Mouse (Mus musculus) heart, embryonic 13.5 days (tissue): ENCODE measurements around the gene Stip1. TPM values are rescaled to one million over a fixed set of nuclear protein-coding genes. Genes with fewer than 3 reads are reported as not detected.

ENCODE experiments used
- ATAC-seq: fragments of 200-750 bp; cut with Nextera tagmentation; 2 replicates; pipeline ENCODE4 v1.8.0; 2017; ENCODE audit warnings: moderate TSS enrichment; ENCODE audit not compliant: insufficient number of reproducible peaks, low FRiP score, low TSS enrichment; ENCODE audit errors: extremely low read depth
- H3K27ac ChIP-seq: fragments of 300-500 bp; sonication (generic); replicated peaks from 2 replicates; pipeline ENCODE4 v1.5.1; 2015; ENCODE audit warnings: moderate library complexity, mild to moderate bottlenecking, inconsistent platforms
- H3K27me3 ChIP-seq: fragments of 300-500 bp; sonication (generic); replicated peaks from 2 replicates; pipeline ENCODE4 v1.6.1; 2015; ENCODE audit warnings: mild to moderate bottlenecking, inconsistent platforms
- H3K36me3 ChIP-seq: fragments of 300-500 bp; sonication (generic); 2 replicates; pipeline ENCODE4 v1.6.1; 2015; ENCODE audit warnings: mild to moderate bottlenecking, inconsistent platforms
- H3K4me1 ChIP-seq: fragments of 300-500 bp; sonication (generic); 2 replicates; pipeline ENCODE4 v1.6.1; 2015; ENCODE audit warnings: inconsistent platforms
- H3K4me2 ChIP-seq: fragments of 300-500 bp; sonication (generic); 2 replicates; pipeline ENCODE4 v1.6.1; 2015; ENCODE audit warnings: inconsistent platforms, mild to moderate bottlenecking, moderate library complexity
- H3K4me3 ChIP-seq: fragments of 300-500 bp; sonication (generic); 2 replicates; pipeline ENCODE4 v1.5.1; 2015; ENCODE audit warnings: moderate library complexity, mild to moderate bottlenecking, inconsistent platforms
- H3K9ac ChIP-seq: fragments of 300-500 bp; sonication (generic); 2 replicates; pipeline ENCODE4 v1.6.1; 2015; ENCODE audit warnings: inconsistent platforms, mild to moderate bottlenecking, moderate library complexity
- H3K9me3 ChIP-seq: fragments of 300-500 bp; sonication (generic); 2 replicates; pipeline ENCODE4 v1.6.1; 2016; ENCODE audit warnings: inconsistent platforms
- WGBS: fragments of 180-500 bp; shearing (Covaris S2); methylation state at CpG from one replicate; pipeline ENCODE4 v1.1.7; 2015; ENCODE audit warnings: mixed read lengths; 5-methylcytosine and 5-hydroxymethylcytosine counted together
- polyA plus RNA-seq: library from polyadenylated mRNA; unstranded; fragments of >200 nt; fragmentation: Nextera tagmentation; extraction: Ambion mirVana; gene quantifications from 2 replicates; pipeline ENCODE4 v1.2.1, GENCODE M21; 2015

The Stip1 gene
- polyA plus RNA-seq, 1 experiment from 2014 or later: 207 TPM

DNA sequence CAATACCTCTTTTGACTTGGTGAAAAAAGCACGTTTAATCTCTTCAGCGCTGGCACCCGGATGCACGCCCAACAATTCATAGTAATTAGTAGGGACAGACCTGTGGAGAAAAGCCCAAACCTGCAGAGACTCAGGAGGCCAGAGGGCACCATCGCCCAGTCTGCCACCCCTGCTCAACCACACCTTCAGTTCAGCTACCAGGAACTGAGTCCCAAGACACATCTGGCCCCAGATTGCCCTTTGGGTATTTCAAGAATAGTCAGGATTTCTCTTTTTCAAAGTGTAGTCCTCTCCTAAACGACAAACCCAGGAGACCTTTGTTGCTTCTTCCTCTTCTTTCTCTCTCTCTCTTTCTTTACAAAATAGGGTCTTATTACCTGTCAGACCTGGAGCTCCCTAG, 49.1 kb downstream of the Stip1 start:
- Histone ChIP-seq H3K9me3 (no peaks in the 10 kb centered on the region), H3K4me1 (peaks cover 50% of the 10 kb centered on the region), H3K4me3 (no peak overlapping the region), H3K36me3 (peaks cover 10% of the 10 kb centered on the region), H3K27ac (no peak overlapping the region), H3K9ac (no peak overlapping the region), H3K27me3 (no peaks in the 10 kb centered on the region), H3K4me2 (no peak overlapping the region)
- ATAC-seq: no peak
- 94% methylated on average over 6 of the region's 6 CpGs for WGBS

DNA sequence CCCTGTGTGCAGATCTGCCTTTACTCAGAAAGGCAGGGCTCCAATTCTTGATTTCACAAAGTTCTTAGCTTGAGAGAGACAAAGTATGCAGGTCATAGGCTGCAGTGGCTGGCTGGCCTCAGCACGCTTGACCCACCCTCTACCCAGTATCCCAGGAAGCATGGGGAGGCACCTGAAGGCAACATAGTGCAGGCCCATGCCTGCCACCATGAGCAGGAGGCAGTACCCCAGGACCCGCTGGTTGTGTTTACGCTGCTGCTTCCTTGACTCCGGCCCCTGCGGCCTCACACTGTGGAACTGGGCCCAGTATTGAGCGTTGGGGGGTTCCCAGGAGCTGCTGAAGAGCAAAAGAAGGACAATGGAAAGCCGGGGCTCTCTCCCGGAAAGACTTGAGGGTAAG, 50.5 kb downstream of the Stip1 start:
- Histone ChIP-seq H3K36me3 (peaks cover 23% of the 10 kb centered on the region), H3K27me3 (no peaks in the 10 kb centered on the region), H3K4me1 (peaks cover 46% of the 10 kb centered on the region), H3K4me3 (no peak overlapping the region), H3K27ac (no peak overlapping the region), H3K9me3 (no peaks in the 10 kb centered on the region), H3K9ac (no peak overlapping the region), H3K4me2 (no peak overlapping the region)
- no peak for ATAC-seq
- 86% methylated on average over 8 of the region's 8 CpGs for WGBS

DNA sequence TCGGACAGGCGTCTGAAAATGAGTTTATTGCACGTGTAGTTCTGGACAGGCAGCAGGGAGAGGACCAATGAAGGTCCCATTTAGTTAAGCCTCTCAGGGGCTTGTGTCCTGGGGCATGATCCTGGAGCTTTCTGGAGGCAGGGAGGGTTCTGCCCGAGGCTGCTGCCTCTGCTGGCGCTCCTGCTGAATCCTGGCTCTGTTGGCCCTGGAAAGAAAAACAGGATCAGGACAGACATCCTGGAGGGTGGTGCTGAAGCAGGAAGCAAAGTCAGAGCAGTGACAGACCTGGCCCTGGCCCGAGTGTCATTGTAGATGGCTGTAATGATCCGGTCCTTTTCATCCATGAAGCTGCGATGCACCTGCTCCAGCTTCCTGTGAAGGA, 51.9 kb downstream of the Stip1 start:
- Histone ChIP-seq H3K4me3 (peak overlapping the region; percentile 88), H3K4me1 (peaks cover 37% of the 10 kb centered on the region), H3K36me3 (peaks cover 36% of the 10 kb centered on the region), H3K27ac (peak overlapping the region; percentile 98), H3K27me3 (no peaks in the 10 kb centered on the region), H3K9ac (peak overlapping the region; percentile 100), H3K4me2 (peak overlapping the region; percentile 75), H3K9me3 (no peaks in the 10 kb centered on the region)
- WGBS: 3% methylated on average over 8 of the region's 8 CpGs
- no peak for ATAC-seq

DNA sequence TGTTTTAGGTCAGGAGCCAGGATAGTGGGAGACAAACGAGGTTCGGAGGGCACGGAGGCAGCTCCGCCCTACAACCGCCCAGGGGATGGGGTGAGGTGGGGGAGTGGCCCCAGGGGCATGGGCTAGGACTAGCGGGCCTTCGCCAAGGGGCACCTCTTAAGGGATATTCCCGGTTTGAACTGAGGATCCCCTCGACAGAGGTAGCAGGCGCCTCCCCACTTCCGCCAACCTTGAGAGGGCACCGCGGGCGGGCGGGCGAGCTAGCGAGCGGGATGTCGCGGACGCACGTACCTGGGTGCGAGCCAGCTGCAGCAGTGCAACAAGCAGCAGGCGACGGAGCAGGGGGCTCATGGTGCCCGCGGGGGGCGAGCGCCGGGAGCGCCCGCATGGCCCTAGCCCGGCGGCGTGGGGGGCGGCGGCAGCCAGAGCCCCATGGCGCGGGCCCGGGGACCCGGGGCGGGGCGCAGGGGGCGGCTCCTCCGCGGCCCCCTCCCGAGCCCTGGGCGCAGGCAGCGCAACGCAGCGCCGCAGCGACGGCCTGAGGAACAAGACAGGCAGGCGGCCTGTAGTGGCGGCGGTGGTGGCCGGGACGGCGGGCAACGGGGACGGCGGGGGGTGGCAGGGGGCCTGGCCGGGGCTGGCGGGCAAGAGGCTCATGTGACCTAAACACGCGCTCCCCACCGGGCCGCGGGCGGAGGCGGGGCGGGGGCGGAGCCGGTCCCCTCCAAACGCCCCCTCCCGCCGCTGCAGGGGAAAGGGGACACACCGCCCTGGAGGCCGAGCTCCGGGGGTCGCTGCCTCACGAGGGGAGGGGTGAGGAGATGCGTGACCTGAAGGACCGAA, 52.5 kb downstream of the Stip1 start, which contains the start of gene Vegfb:
Vegfb (minus strand) TSS at position 591 of the 843 bp plus-strand sequence.
- ATAC-seq: peak; percentile 44
- WGBS: under 1% methylated on average over 52 of the region's 85 CpGs

DNA sequence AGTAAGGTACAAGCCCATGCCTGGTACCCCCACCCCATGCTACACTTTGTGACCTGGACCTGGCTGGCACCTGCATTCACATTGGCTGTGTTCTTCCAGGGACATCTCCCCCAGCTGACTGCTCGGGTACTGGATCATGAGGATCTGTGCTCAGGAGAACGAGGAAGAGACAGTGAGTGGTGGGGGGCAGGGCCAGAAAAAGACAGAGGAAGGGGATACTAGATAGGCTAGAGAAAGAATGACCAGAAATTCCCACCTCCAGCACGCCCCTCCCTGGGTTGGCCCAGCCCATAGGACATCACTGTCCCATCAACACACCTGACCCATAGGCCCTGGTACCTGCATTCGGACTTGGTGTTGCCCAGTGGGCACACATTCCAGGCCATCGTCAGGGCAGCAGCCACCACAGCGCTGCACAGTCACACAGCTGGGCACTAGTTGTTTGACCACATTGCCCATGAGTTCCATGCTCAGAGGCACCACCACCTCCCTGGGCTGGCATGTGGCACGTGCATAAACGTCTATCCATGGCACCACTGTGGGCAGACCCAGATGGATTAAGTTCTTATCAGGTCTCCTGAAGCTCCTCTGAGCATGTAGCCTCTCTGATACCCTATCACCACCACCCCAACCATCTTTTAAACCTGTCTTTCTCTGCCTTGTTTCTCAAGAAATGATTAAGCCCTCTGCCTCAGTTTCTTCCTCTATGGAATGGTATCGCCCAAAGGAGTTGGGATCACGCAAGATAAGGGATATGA, 53.6 kb downstream of the Stip1 start:
- WGBS: 65% methylated on average over 10 of the region's 10 CpGs
- H3K9me3 ChIP-seq: no peaks in the 10 kb centered on the region
- H3K4me2 ChIP-seq: peak overlapping the region; percentile 75
- peaks cover 36% of the 10 kb centered on the region for H3K4me1 ChIP-seq
- peaks cover 54% of the 10 kb centered on the region for H3K36me3 ChIP-seq
- H3K27me3 ChIP-seq: no peaks in the 10 kb centered on the region
- ATAC-seq: no peak
- peak overlapping the region; percentile 88 for H3K4me3 ChIP-seq
- peak overlapping the region; percentile 98 for H3K27ac ChIP-seq
- H3K9ac ChIP-seq: peak overlapping the region; percentile 100

More for the DNA sequence above, 52.5 kb downstream of the Stip1 start, which contains the start of gene Vegfb:
- H3K36me3 ChIP-seq: peaks cover 43% of the 10 kb centered on the region
- H3K9me3 ChIP-seq: no peaks in the 10 kb centered on the region
- peak within 1 kb of the TSS; percentile 98 for H3K27ac ChIP-seq
- peak within 1 kb of the TSS; percentile 75 for H3K4me2 ChIP-seq
- peaks cover 36% of the 10 kb centered on the region for H3K4me1 ChIP-seq
- peak within 1 kb of the TSS; percentile 100 for H3K9ac ChIP-seq
- no peaks in the 10 kb centered on the region for H3K27me3 ChIP-seq
- H3K4me3 ChIP-seq: peak within 1 kb of the TSS; percentile 88

DNA sequence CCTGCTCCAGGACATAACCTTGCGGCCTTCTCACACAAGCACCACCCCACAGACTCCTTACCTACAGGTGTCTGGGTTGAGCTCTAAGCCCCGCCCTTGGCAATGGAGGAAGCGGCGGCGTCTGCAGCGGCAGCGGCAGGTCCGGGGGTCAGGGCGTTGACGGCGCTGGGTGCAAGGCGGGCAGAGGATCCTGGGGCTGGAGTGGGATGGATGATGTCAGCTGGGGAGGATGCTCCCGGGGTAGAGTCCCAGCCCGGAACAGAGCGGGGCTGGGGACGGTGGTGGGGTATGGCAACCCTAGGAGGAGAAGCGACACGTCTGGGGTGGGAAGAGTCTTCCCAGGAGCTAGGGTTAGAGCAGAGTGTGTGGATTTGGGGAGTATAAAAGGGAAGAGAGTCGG, 54.5 kb downstream of the Stip1 start:
- H3K27ac ChIP-seq: no peak overlapping the region
- peaks cover 40% of the 10 kb centered on the region for H3K4me1 ChIP-seq
- no peaks in the 10 kb centered on the region for H3K9me3 ChIP-seq
- H3K9ac ChIP-seq: peak overlapping the region; percentile 100; the same call in 1 of the 2 replicates
- H3K4me2 ChIP-seq: peak overlapping the region; percentile 75; the same call in 1 of the 2 replicates
- no peaks in the 10 kb centered on the region for H3K27me3 ChIP-seq
- WGBS: 81% methylated on average over 19 of the region's 19 CpGs
- no peak overlapping the region for H3K4me3 ChIP-seq
- no peak for ATAC-seq
- peaks cover 54% of the 10 kb centered on the region for H3K36me3 ChIP-seq

DNA sequence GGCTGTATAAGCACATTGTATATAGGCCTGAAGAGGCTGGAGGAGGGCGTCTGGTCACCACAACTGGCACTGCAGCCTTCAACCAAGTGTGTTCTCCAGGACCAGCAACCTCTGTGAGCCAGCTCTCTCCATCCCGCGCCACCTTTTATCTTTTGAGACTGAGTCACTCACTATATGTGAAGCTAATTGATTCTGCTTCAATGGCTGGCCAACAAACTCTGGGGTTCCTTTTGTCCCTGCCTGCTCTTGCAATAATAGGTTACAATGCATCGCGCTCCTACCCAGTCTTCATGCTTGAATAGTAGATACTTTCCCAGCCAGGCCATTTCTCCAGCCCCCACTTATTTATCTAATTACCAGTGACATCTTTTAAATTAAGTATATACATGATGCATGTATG, 56.1 kb downstream of the Stip1 start:
- WGBS: 94% methylated on average over 5 of the region's 5 CpGs
- H3K27me3 ChIP-seq: no peaks in the 10 kb centered on the region
- no peak overlapping the region for H3K27ac ChIP-seq
- H3K9ac ChIP-seq: no peak overlapping the region
- no peak for ATAC-seq
- H3K36me3 ChIP-seq: peaks cover 51% of the 10 kb centered on the region
- H3K4me2 ChIP-seq: no peak overlapping the region
- H3K4me1 ChIP-seq: peaks cover 48% of the 10 kb centered on the region
- no peaks in the 10 kb centered on the region for H3K9me3 ChIP-seq
- no peak overlapping the region for H3K4me3 ChIP-seq

DNA sequence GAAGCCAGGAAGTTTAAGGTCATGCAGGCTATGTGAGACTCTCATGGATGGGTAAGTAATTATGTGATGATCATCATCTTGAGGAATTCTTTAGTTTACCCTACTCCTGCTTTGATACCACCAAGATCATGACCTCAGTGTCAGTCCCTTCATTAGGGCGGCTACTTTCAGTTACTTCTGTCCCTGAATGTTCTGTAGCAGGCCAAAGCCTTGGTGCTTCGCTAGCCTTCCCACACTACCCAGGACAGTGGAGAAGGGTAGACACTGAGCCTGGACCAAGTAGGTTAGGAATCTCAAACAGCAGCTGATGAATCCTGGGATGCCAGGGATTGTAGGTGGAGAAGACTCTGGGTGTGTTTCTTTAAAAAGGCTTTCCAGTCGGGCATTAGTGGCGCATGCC, 58.3 kb downstream of the Stip1 start:
- peak overlapping the region; percentile 97 for H3K27ac ChIP-seq
- H3K4me1 ChIP-seq: peaks cover 56% of the 10 kb centered on the region
- WGBS: 85% methylated on average over 4 of the region's 4 CpGs
- ATAC-seq: no peak
- peak overlapping the region; percentile 94 for H3K9ac ChIP-seq
- H3K9me3 ChIP-seq: no peaks in the 10 kb centered on the region
- H3K4me2 ChIP-seq: peak overlapping the region; percentile 87
- no peaks in the 10 kb centered on the region for H3K27me3 ChIP-seq
- peaks cover 72% of the 10 kb centered on the region for H3K36me3 ChIP-seq
- peak overlapping the region; percentile 82 for H3K4me3 ChIP-seq

DNA sequence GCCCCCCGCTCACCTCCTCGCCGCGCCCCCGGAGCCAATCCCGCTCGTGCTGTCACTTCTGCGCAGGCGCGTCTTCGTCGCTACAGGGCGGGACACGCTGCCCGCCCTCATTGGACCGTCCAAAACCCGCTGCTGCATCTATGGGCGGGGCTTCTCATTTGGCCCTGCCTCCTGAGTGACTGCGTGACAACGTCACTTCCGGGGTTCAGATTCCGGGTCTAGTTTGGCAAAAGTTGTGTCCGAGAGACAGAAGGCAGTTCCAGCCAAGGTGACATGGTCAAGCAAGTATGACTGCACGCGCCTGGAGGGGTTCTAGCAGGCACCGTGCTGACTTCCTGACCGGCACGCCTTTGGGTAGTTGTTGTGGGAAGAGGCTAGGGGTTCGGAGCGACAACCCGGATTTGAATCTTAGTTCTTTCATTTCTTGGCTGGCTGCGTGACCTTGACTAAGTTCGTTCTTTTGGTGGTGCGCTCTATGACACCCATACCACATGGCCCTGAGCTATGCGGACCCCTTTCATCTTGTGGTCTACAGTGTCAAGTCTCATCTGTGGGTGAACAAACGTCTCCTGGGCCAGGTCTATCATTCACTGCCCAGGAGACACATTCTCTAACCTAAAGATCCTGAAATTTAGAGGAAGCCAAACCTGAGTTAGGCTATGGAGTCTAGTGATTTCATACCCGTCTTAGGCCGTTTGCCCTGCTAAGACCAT, 59.2 kb downstream of the Stip1 start, which contains the start of gene Fkbp2:
Fkbp2 (minus strand) TSS at position 121 of the 713 bp plus-strand sequence.
- peaks cover 52% of the 10 kb centered on the region for H3K4me1 ChIP-seq
- peak within 1 kb of the TSS; percentile 94 for H3K9ac ChIP-seq
- ATAC-seq: peak; percentile 84
- no peaks in the 10 kb centered on the region for H3K27me3 ChIP-seq
- H3K27ac ChIP-seq: peak within 1 kb of the TSS; percentile 97
- H3K4me2 ChIP-seq: peak within 1 kb of the TSS; percentile 87
- 1% methylated on average over 38 of the region's 38 CpGs for WGBS
- H3K4me3 ChIP-seq: peak within 1 kb of the TSS; percentile 82
- no peaks in the 10 kb centered on the region for H3K9me3 ChIP-seq
- H3K36me3 ChIP-seq: peaks cover 67% of the 10 kb centered on the region

DNA sequence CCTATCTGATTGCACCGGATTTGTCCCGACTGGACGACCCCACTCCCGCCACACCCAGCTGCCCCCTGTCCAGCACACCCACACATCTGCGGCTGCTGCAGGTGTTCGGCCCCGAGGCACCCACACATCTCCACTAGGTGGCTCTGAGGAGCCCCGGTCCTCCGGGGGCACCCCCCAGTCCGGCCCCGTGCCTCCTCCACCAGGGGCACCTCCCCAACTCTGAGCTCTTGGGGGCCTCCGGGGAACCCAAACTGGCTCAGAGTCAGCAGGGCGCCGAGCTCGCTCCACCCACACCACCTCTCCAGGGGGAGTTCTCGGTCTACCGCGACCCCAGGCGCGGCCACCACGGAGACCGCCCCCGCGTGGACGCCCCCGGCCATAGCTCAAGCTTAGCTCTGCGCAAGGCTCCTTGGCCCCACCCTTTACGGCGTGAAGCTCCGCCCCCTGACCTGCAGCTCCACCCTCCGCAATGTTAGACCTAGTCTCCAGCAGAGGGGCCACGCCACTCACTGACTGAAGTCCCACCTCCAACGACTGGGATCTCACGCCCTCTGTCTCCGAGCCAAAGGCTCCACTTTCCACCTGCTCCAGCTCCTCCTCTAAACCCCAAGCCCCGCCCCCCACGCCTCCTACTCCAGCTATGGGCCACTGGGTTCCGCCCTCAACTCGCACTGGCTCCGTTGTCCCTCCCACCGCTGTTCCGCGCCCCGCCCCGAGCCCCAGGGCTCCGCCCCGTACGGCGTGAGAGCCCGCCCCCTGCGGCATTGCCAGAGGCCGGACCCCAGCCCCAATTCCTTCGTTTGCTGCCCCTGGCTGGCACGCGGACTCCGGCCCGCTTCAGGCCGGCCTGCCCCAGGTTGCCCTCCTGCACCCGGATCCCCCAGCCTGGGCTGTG, 60.0 kb downstream of the Stip1 start:
- no peaks in the 10 kb centered on the region for H3K27me3 ChIP-seq
- H3K36me3 ChIP-seq: peaks cover 58% of the 10 kb centered on the region
- H3K4me2 ChIP-seq: peak overlapping the region; percentile 87
- H3K9me3 ChIP-seq: no peaks in the 10 kb centered on the region
- H3K9ac ChIP-seq: peak overlapping the region; percentile 94
- H3K4me1 ChIP-seq: peaks cover 46% of the 10 kb centered on the region
- peak overlapping the region; percentile 97 for H3K27ac ChIP-seq
- under 1% methylated on average over 58 of the region's 59 CpGs for WGBS
- peak; percentile 88 for ATAC-seq
- H3K4me3 ChIP-seq: peak overlapping the region; percentile 82
